Comparison of ENCODE assay signal across 8 mouse cellular contexts in the genomic region with DNA sequence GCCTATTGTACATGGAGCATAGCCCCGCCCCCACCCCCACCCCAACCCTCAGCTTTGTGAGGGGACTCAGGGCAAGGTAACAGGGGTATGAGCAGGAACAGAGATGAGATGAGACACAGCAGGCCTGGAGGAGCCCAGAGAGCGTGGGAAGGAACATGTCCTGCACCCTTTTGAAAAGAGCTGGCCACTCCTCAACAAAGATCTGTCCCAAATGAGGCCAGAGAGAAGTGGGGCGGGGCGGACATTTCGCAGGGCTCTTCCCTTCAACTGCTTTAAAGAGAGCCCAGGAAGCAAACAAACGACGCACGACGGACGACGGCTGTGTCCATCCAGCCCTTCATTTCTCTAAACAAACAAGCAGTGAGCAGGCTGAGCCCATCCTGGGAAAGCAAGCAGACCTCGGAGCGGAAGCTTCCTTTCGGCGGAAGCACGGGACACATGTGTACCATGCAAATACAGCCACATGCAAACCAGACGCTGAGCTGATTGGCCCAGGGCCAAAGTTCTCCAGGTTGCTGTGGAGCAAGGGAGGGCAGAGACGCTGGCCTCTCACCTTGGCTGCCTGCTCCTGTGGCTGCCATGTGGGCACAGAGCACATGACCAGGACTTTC. TPM values are rescaled to one million over a fixed set of nuclear protein-coding genes. Genes with fewer than 3 reads are reported as not detected.
DNase-seq lines count a peak whose midpoint lies in the region; ATAC-seq and TF ChIP-seq lines count a peak whose summit lies in the region.

No protein-coding gene starts in this region.

- H3K27ac ChIP-seq in heart, postnatal 0 days (ENCODE audit: low read depth): peak overlapping the region; percentile 27
- H3K27ac ChIP-seq in stomach, embryonic 14.5 days (ENCODE audit: low read length): peak overlapping the region; percentile 84

- H3K9ac ChIP-seq in heart, postnatal 0 days (replicated peaks; ENCODE audit: low read depth, low read length): no peak overlapping the region
- no peak overlapping the region for H3K9ac ChIP-seq in stomach, embryonic 14.5 days (replicated peaks; ENCODE audit: low read depth, low read length)

- no peak for TF ChIP-seq CTCF in heart, postnatal 0 days (IDR thresholded peaks at IDR 0.05; ENCODE audit: low read depth)

- no peaks in the 10 kb centered on the region for H3K9me3 ChIP-seq in heart, postnatal 0 days (replicated peaks; ENCODE audit: control insufficient read depth, low read length)
- H3K9me3 ChIP-seq in stomach, embryonic 14.5 days (ENCODE audit: control insufficient read depth, low read depth, low read length): no peaks in the 10 kb centered on the region

- no peak for TF ChIP-seq EP300 in heart, postnatal 0 days (IDR thresholded peaks at IDR 0.05; ENCODE audit: low read depth)

- ATAC-seq in heart, postnatal 0 days (ENCODE audit: insufficient read depth, low read depth): peak; percentile 80
- ATAC-seq in stomach, embryonic 14.5 days (ENCODE audit: insufficient number of reproducible peaks, insufficient read depth, low FRiP score, low read depth): peak; percentile 77
- ATAC-seq in erythroblast, adult 5-6 weeks (replicated peaks; ENCODE audit: low FRiP score, poor library complexity, severe bottlenecking): no peak

- H3K27me3 ChIP-seq in heart, postnatal 0 days (ENCODE audit: control insufficient read depth, insufficient read depth, low read length): no peaks in the 10 kb centered on the region
- H3K27me3 ChIP-seq in stomach, embryonic 14.5 days (ENCODE audit: control insufficient read depth, insufficient read depth, low read length): no peaks in the 10 kb centered on the region

- H3K4me3 ChIP-seq in heart, postnatal 0 days (ENCODE audit: low read depth, low read length): no peak overlapping the region
- no peak overlapping the region for H3K4me3 ChIP-seq in stomach, embryonic 14.5 days (ENCODE audit: low read depth, low read length)

- peak; percentile 41 for DNase-seq in embryo, embryonic 10 days (ENCODE audit: low spot score)
- no peak for DNase-seq in embryo, embryonic 9.5 days (ENCODE audit: extremely low spot score)
- peak; percentile 59 for DNase-seq in embryo, embryonic 11 days
- DNase-seq in heart, postnatal 0 days (ENCODE audit: low spot score): peak; percentile 34
- peak; percentile 78 for DNase-seq in kidney, postnatal 10 days
- DNase-seq in lung, postnatal 10 days: peak; percentile 88

- no peaks in the 10 kb centered on the region for H3K36me3 ChIP-seq in heart, postnatal 0 days (replicated peaks; ENCODE audit: control insufficient read depth, insufficient read depth, low read length)
- H3K36me3 ChIP-seq in stomach, embryonic 14.5 days (ENCODE audit: control insufficient read depth, insufficient read depth, low read length): no peaks in the 10 kb centered on the region

- H3K4me2 ChIP-seq in heart, postnatal 0 days (ENCODE audit: low read depth, low read length): peak overlapping the region; percentile 1; the same call in 1 of the 2 replicates
- peak overlapping the region; percentile 38 for H3K4me2 ChIP-seq in stomach, embryonic 14.5 days (replicated peaks; ENCODE audit: low read depth, low read length)

- H3K4me1 ChIP-seq in heart, postnatal 0 days (ENCODE audit: control insufficient read depth, insufficient read depth): peaks cover 10% of the 10 kb centered on the region
- H3K4me1 ChIP-seq in stomach, embryonic 14.5 days (ENCODE audit: control insufficient read depth, insufficient read depth, low read length): peaks cover 15% of the 10 kb centered on the region; the same call in 1 of the 2 replicates

- WGBS in heart, postnatal 0 days: 30% methylated on average over 18 of the region's 18 CpGs
- 15% methylated on average over 18 of the region's 18 CpGs for WGBS in stomach, embryonic 14.5 days

RNA-seq across cellular contexts. Expression of a gene that starts 8.7 kb away (rescaled TPM):
- total RNA-seq in heart, postnatal 0 days (2014; rRNA removed; ENCODE audit: low replicate concordance): 33.8 and 41.8 TPM in 2 replicates
- polyA plus RNA-seq in heart, postnatal 0 days (2015; fragmentation: Nextera tagmentation; extraction: Ambion mirVana): 12.2 and 12.3 TPM in 2 replicates
- polyA plus RNA-seq in stomach, embryonic 14.5 days (2014; fragmentation: Nextera tagmentation; extraction: Ambion mirVana): 15.5 and 18.2 TPM in 2 replicates
- 2.7 and 8.8 TPM in 2 replicates for total RNA-seq in erythroblast, adult 5-6 weeks (2015; ENCODE audit: low replicate concordance)
- total RNA-seq in erythroblast, adult 5-6 weeks (2017; ENCODE audit: low replicate concordance): 3.6 and 9.9 TPM in 2 replicates

RNA-seq across cellular contexts. Expression of a gene that starts 45.7 kb away (rescaled TPM):
- total RNA-seq in heart, postnatal 0 days (2014; rRNA removed; ENCODE audit: low replicate concordance): not detected in 2 replicates
- not detected in 2 replicates for polyA plus RNA-seq in heart, postnatal 0 days (2015; fragmentation: Nextera tagmentation; extraction: Ambion mirVana)
- polyA plus RNA-seq in stomach, embryonic 14.5 days (2014; fragmentation: Nextera tagmentation; extraction: Ambion mirVana): not detected in 2 replicates
- total RNA-seq in erythroblast, adult 5-6 weeks (2015; ENCODE audit: low replicate concordance): not detected in 2 replicates
- not detected in 2 replicates for total RNA-seq in erythroblast, adult 5-6 weeks (2017; ENCODE audit: low replicate concordance)

RNA-seq across cellular contexts. Expression of a gene that starts 57.1 kb away (rescaled TPM):
- total RNA-seq in heart, postnatal 0 days (2014; rRNA removed; ENCODE audit: low replicate concordance): not detected in 2 replicates
- 0.77 and 0.89 TPM in 2 replicates for polyA plus RNA-seq in heart, postnatal 0 days (2015; fragmentation: Nextera tagmentation; extraction: Ambion mirVana)
- 1.1 and 2.1 TPM in 2 replicates for polyA plus RNA-seq in stomach, embryonic 14.5 days (2014; fragmentation: Nextera tagmentation; extraction: Ambion mirVana)
- total RNA-seq in erythroblast, adult 5-6 weeks (2015; ENCODE audit: low replicate concordance): not detected in 2 replicates
- total RNA-seq in erythroblast, adult 5-6 weeks (2017; ENCODE audit: low replicate concordance): not detected in 2 replicates
